Mouse (Mus musculus): ENCODE data around the gene Ssc4d. TPM values are rescaled to one million over a fixed set of nuclear protein-coding genes. Genes with fewer than 3 reads are reported as not detected.
A peak's percentile ranks its signal among the peaks of the same experiment; 100 is the strongest.

Ssc4d gene
- polyA plus RNA-seq, 1 experiment from 2014 or later, result 3.8 TPM

DNA sequence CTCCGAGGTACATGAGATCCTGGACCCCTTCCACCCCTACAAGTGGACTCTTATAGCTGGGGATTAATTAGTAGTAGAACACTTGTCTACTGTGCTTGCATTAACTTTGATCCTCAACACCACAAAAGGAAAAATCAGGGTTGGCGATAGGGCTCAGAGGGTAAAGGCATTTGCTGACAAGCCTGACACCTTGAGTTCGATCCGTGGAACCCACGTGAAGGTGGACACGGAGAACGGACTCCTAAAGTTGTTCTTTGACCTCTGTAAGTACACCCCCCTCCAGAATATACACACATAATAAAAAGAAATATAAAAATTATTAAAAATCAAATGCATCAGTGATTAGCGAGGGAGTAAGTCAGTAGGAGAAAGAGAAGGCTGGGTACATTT, 20.0 kb upstream of the Ssc4d start:
- no peak for DNase-seq
- H3K36me3 ChIP-seq (ENCODE audit: insufficient read depth), result peaks cover 23% of the 10 kb centered on the region

GRCm38 (mm10) chr5:135993381-135993965, 19.1 kb upstream of the Ssc4d start:
- H3K4me3 ChIP-seq (ENCODE audit: low read depth, low read length), result no peak overlapping the region
- no peak for TF ChIP-seq CTCF (IDR thresholded peaks at IDR 0.05; ENCODE audit: low read depth)
- no peak overlapping the region for H3K9ac ChIP-seq
- ATAC-seq (ENCODE audit: insufficient read depth), result no peak
- no peak overlapping the region for H3K27ac ChIP-seq (ENCODE audit: low read depth)
- 44% methylated on average over 5 of the region's 5 CpGs for WGBS
- 0 out of 2 replicates have a peak, but pooled peaks cover 3% of the 10 kb centered on the region for H3K4me1 ChIP-seq (ENCODE audit: insufficient read depth)
- H3K4me2 ChIP-seq, result no peak overlapping the region
- DNase-seq, result no peak
- no peaks in the 10 kb centered on the region for H3K9me3 ChIP-seq (ENCODE audit: low read depth, low read length)
- H3K36me3 ChIP-seq (ENCODE audit: insufficient read depth), result peaks cover 15% of the 10 kb centered on the region
- H3K27me3 ChIP-seq (ENCODE audit: insufficient read depth, low read length), result no peaks in the 10 kb centered on the region

More for the DNA sequence above, 20.0 kb upstream of the Ssc4d start:
- 59% methylated on average over 8 of the region's 8 CpGs for WGBS
- no peak overlapping the region; the same call in 1 of the 2 replicates for H3K4me2 ChIP-seq
- H3K27me3 ChIP-seq (ENCODE audit: insufficient read depth, low read length), result no peaks in the 10 kb centered on the region
- H3K27ac ChIP-seq (ENCODE audit: low read depth), result no peak overlapping the region
- H3K9me3 ChIP-seq (ENCODE audit: low read depth, low read length), result no peaks in the 10 kb centered on the region
- H3K4me1 ChIP-seq (ENCODE audit: insufficient read depth), result 0 out of 2 replicates have a peak, but pooled peaks cover 3% of the 10 kb centered on the region
- no peak for TF ChIP-seq CTCF (IDR thresholded peaks at IDR 0.05; ENCODE audit: low read depth)
- peak overlapping the region; percentile 74 for H3K4me3 ChIP-seq (ENCODE audit: low read depth, low read length)
- no peak overlapping the region for H3K9ac ChIP-seq
- peak; percentile 32 for ATAC-seq (ENCODE audit: insufficient read depth)

GRCm38 (mm10) chr5:135990601-135991000, 16.3 kb upstream of the Ssc4d start:
- Histone ChIP-seq H3K27ac (ENCODE audit: low read depth) (no peak overlapping the region), H3K4me3 (ENCODE audit: low read depth, low read length) (no peak overlapping the region), H3K4me2 (no peak overlapping the region), H3K36me3 (ENCODE audit: insufficient read depth) (no peaks in the 10 kb centered on the region), H3K9me3 (ENCODE audit: low read depth, low read length) (no peaks in the 10 kb centered on the region), H3K27me3 (ENCODE audit: insufficient read depth, low read length) (no peaks in the 10 kb centered on the region), H3K4me1 (ENCODE audit: insufficient read depth) (0 out of 2 replicates have a peak, but pooled peaks cover under 1% of the 10 kb centered on the region), H3K9ac (no peak overlapping the region)
- no peak for TF ChIP-seq CTCF (IDR thresholded peaks at IDR 0.05; ENCODE audit: low read depth)
- WGBS, result 71% methylated on average over 5 of the region's 5 CpGs
- DNase-seq (no peak), ATAC-seq (ENCODE audit: insufficient read depth) (no peak)

DNA sequence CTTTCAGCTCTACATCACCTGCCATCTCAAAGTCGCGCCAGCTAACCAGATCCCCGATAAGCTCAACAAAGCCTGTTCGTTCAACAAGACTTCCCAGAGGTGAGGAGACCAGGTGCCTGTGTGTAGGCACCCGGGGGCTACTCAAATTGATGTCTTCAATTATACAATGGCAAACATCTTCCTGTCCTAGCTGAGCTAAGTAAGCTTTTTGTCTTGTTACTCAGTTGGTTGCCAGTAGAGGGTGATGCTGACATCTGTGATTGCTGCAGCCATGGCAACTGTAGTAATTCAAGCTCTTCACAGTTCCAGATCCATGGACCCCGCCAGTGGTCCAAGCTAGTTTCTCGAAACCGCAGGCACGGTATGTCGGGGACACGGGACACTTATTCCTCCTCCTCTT, 12.9 kb upstream of the Ssc4d start:
- H3K4me3 ChIP-seq (ENCODE audit: low read depth, low read length), result no peak overlapping the region
- peak; percentile 55 for DNase-seq
- H3K36me3 ChIP-seq (ENCODE audit: insufficient read depth), result no peaks in the 10 kb centered on the region
- no peak for ATAC-seq (ENCODE audit: insufficient read depth)
- H3K27ac ChIP-seq (ENCODE audit: low read depth), result no peak overlapping the region
- 45% methylated on average over 11 of the region's 11 CpGs for WGBS
- H3K4me1 ChIP-seq (ENCODE audit: insufficient read depth), result no peaks in the 10 kb centered on the region
- TF ChIP-seq CTCF (IDR thresholded peaks at IDR 0.05; ENCODE audit: low read depth), result 0 out of 2 replicates have a peak, but pooled peaks have one; percentile 39
- no peak overlapping the region for H3K4me2 ChIP-seq
- H3K27me3 ChIP-seq (ENCODE audit: insufficient read depth, low read length), result no peaks in the 10 kb centered on the region
- H3K9ac ChIP-seq, result no peak overlapping the region
- no peaks in the 10 kb centered on the region for H3K9me3 ChIP-seq (ENCODE audit: low read depth, low read length)

GRCm38 (mm10) chr5:135984546-135985044, 10.3 kb upstream of the Ssc4d start:
- Histone ChIP-seq H3K27me3 (ENCODE audit: insufficient read depth, low read length) (no peaks in the 10 kb centered on the region), H3K36me3 (ENCODE audit: insufficient read depth) (no peaks in the 10 kb centered on the region), H3K4me2 (no peak overlapping the region), H3K9ac (no peak overlapping the region), H3K4me1 (ENCODE audit: insufficient read depth) (no peaks in the 10 kb centered on the region), H3K27ac (ENCODE audit: low read depth) (no peak overlapping the region), H3K4me3 (ENCODE audit: low read depth, low read length) (no peak overlapping the region), H3K9me3 (ENCODE audit: low read depth, low read length) (no peaks in the 10 kb centered on the region)
- no peak for TF ChIP-seq CTCF (IDR thresholded peaks at IDR 0.05; ENCODE audit: low read depth)
- DNase-seq (no peak), ATAC-seq (ENCODE audit: insufficient read depth) (no peak)
- 57% methylated on average over 6 of the region's 6 CpGs for WGBS

- H3K36me3 ChIP-seq (ENCODE audit: insufficient read depth), result no peaks in the 10 kb centered on the region
- no peak overlapping the region for H3K9ac ChIP-seq
- no peak overlapping the region for H3K4me2 ChIP-seq
- 40% methylated on average over 6 of the region's 6 CpGs for WGBS
- no peaks in the 10 kb centered on the region for H3K4me1 ChIP-seq (ENCODE audit: insufficient read depth)
- peak; percentile 86 for DNase-seq
- peak; percentile 93 for TF ChIP-seq CTCF (IDR thresholded peaks at IDR 0.05; ENCODE audit: low read depth)
- no peaks in the 10 kb centered on the region for H3K9me3 ChIP-seq (ENCODE audit: low read depth, low read length)
- H3K27me3 ChIP-seq (ENCODE audit: insufficient read depth, low read length), result no peaks in the 10 kb centered on the region
- peak; percentile 52; the same call in 1 of the 2 replicates for ATAC-seq (ENCODE audit: insufficient read depth)
- no peak overlapping the region for H3K27ac ChIP-seq (ENCODE audit: low read depth)
- H3K4me3 ChIP-seq (ENCODE audit: low read depth, low read length), result no peak overlapping the region
Measured at GRCm38 (mm10) chr5:135982398-135982797, 8.1 kb upstream of the Ssc4d start.

- Histone ChIP-seq H3K4me1 (ENCODE audit: insufficient read depth) (no peaks in the 10 kb centered on the region), H3K9ac (no peak within 1 kb of the TSS), H3K27me3 (ENCODE audit: insufficient read depth, low read length) (no peaks in the 10 kb centered on the region), H3K36me3 (ENCODE audit: insufficient read depth) (no peaks in the 10 kb centered on the region), H3K4me3 (ENCODE audit: low read depth, low read length) (no peak within 1 kb of the TSS), H3K9me3 (ENCODE audit: low read depth, low read length) (no peaks in the 10 kb centered on the region), H3K4me2 (no peak within 1 kb of the TSS), H3K27ac (ENCODE audit: low read depth) (no peak within 1 kb of the TSS)
- ATAC-seq (ENCODE audit: insufficient read depth), result no peak
- 66% methylated on average over 8 of the region's 8 CpGs for WGBS
- TF ChIP-seq CTCF (IDR thresholded peaks at IDR 0.05; ENCODE audit: low read depth), result no peak
- DNase-seq, result no peak
Measured at GRCm38 (mm10) chr5:135979904-135980303, 5.6 kb upstream of the Ssc4d start, which contains the start of gene Zp3. Gene Zp3 (plus strand): TSS chr5:135980099.
